Mouse (Mus musculus): ENCODE data around the gene Gng13. TPM values are rescaled to one million over a fixed set of nuclear protein-coding genes. Genes with fewer than 3 reads are reported as not detected.

Gng13 gene
- polyA plus RNA-seq, 2 experiments, result 0.74 to 6.1 TPM

DNA sequence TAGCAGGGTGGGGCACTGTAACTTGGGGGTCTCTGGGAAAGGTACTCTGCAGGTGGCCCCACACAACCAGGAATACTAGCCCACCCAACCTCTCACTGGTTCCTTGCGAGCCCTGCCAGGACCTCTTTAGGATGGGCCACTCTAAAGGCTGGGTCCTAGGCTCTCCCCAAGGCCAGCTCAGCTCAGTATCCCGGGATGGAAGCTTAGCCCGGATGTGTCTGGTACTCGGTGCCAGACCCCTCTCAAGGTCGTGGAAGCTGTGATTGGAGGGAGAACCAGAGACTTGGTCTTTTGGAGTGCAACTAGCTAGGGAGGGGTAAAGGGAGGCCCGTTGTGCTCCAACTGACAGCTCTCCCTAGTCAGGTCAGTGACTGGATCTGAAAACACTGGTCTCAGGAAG, 720 bp downstream of the Gng13 start:
- WGBS, result 12% methylated on average over 6 of the region's 6 CpGs
- H3K9ac ChIP-seq (ENCODE audit: low read depth, low read length, severe bottlenecking), result peak overlapping the region; percentile 55
- no peak for ATAC-seq (ENCODE audit: low FRiP score, low read depth)

DNA sequence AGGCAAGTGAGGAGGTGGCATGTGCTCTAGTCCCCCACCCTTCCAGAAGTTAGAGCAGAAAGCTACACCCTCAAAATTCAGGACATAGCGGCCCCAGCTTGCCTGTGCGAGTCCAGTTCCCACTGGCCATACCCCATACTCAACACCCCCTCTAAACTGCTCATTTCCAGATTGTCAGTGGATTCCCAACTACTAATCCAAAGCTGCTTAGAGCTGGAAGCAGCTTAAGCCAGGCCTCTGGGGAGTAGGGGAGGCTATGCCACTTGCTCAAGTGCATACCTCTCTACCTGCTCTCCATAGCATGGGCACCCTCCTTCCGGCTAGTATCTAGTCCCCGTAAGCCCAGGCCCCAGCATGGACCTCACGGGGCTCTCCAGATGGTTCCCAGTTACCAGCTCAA, 4.5 kb downstream of the Gng13 start:
- peaks cover 9% of the 10 kb centered on the region for H3K4me1 ChIP-seq (ENCODE audit: control insufficient read depth, insufficient read depth, low read length)
- no peaks in the 10 kb centered on the region for H3K9me3 ChIP-seq (ENCODE audit: control insufficient read depth, low read length)
- H3K4me3 ChIP-seq (replicated peaks; ENCODE audit: low read length), result no peak overlapping the region
- no peak overlapping the region for H3K4me2 ChIP-seq (replicated peaks; ENCODE audit: low read depth, low read length, severe bottlenecking)
- DNase-seq (ENCODE audit: low spot score) (no peak), ATAC-seq (ENCODE audit: low FRiP score, low read depth) (no peak)
- no peak overlapping the region for H3K9ac ChIP-seq (ENCODE audit: low read depth, low read length, severe bottlenecking)
- TF ChIP-seq POLR2A (IDR thresholded peaks at IDR 0.05; ENCODE audit: borderline replicate concordance, extremely low read depth, insufficient read depth, insufficient read length), result no peak
- peaks cover 15% of the 10 kb centered on the region for H3K27me3 ChIP-seq (ENCODE audit: control insufficient read depth, insufficient read depth, low read length)
- peaks cover 21% of the 10 kb centered on the region for H3K36me3 ChIP-seq (ENCODE audit: control insufficient read depth, insufficient read depth, low read length)
- no peak overlapping the region for H3K27ac ChIP-seq (replicated peaks; ENCODE audit: low read depth, low read length)
- whole genome bisulfite sequencing, result 95% methylated on average over 5 of the region's 5 CpGs

More for the DNA sequence above, 720 bp downstream of the Gng13 start:
- H3K27ac ChIP-seq (replicated peaks; ENCODE audit: low read depth, low read length), result no peak overlapping the region
- peak overlapping the region; percentile 40 for H3K4me3 ChIP-seq (replicated peaks; ENCODE audit: low read length)
- TF ChIP-seq POLR2A (IDR thresholded peaks at IDR 0.05; ENCODE audit: borderline replicate concordance, extremely low read depth, insufficient read depth, insufficient read length), result no peak
- H3K36me3 ChIP-seq (ENCODE audit: control insufficient read depth, insufficient read depth, low read length), result peaks cover 21% of the 10 kb centered on the region
- DNase-seq (ENCODE audit: low spot score), result no peak
- H3K4me1 ChIP-seq (ENCODE audit: control insufficient read depth, insufficient read depth, low read length), result peaks cover 4% of the 10 kb centered on the region; the same call in 1 of the 2 replicates
- no peaks in the 10 kb centered on the region for H3K9me3 ChIP-seq (ENCODE audit: control insufficient read depth, low read length)
- H3K4me2 ChIP-seq (replicated peaks; ENCODE audit: low read depth, low read length, severe bottlenecking), result peak overlapping the region; percentile 69
- H3K27me3 ChIP-seq (ENCODE audit: control insufficient read depth, insufficient read depth, low read length), result peaks cover 23% of the 10 kb centered on the region

DNA sequence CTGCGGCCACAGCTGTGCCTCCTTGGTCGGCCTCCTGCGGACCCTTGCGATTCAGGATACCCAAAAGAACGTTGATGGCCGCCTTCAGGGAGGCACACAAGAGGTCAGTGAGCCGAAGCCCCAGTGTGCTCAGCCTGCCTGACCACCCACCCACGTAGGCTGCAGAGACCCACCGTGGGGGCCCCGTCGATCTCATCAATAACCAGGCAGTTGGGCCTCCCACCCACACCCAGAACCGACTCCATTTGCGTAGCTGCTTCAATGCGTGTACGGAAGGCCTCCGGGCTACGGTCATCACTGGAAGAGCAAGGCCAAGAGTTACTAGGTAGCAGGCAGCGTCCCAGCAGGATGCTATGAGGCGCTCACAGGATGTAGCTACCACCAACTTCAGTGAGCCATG, 6.5 kb downstream of the Gng13 start:
- peaks cover 12% of the 10 kb centered on the region for H3K4me1 ChIP-seq (ENCODE audit: control insufficient read depth, insufficient read depth, low read length)
- H3K27ac ChIP-seq (replicated peaks; ENCODE audit: low read depth, low read length), result no peak overlapping the region
- H3K4me2 ChIP-seq (replicated peaks; ENCODE audit: low read depth, low read length, severe bottlenecking), result no peak overlapping the region
- H3K36me3 ChIP-seq (ENCODE audit: control insufficient read depth, insufficient read depth, low read length), result peaks cover 21% of the 10 kb centered on the region
- WGBS, result 94% methylated on average over 19 of the region's 19 CpGs
- ATAC-seq (ENCODE audit: low FRiP score, low read depth), result no peak
- no peaks in the 10 kb centered on the region for H3K27me3 ChIP-seq (ENCODE audit: control insufficient read depth, insufficient read depth, low read length)
- TF ChIP-seq POLR2A (IDR thresholded peaks at IDR 0.05; ENCODE audit: borderline replicate concordance, extremely low read depth, insufficient read depth, insufficient read length), result no peak
- no peak overlapping the region for H3K4me3 ChIP-seq (replicated peaks; ENCODE audit: low read length)
- DNase-seq (ENCODE audit: low spot score), result no peak
- no peak overlapping the region for H3K9ac ChIP-seq (ENCODE audit: low read depth, low read length, severe bottlenecking)
- no peaks in the 10 kb centered on the region for H3K9me3 ChIP-seq (ENCODE audit: control insufficient read depth, low read length)

DNA sequence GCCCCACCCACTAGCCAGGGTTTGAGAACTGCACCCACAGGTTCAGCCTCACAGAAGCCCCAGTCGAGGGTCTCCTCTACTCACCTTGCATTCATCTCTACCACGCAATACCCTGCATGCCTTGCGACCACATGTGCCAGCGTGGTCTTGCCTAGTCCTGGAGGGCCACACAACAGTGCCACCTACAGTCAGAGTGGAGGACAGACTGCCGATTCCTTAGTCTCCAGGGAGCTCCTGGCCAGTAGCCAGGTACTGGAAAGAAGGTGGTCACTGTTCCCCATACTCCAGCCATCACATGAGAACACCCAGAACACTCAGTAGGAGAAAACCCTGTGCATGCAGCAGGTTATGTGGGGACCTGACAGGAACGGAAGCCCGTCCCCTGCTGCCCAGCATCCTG, 6.9 kb downstream of the Gng13 start:
- 73% methylated on average over 7 of the region's 7 CpGs for WGBS
- no peak overlapping the region for H3K4me3 ChIP-seq (replicated peaks; ENCODE audit: low read length)
- no peak overlapping the region for H3K4me2 ChIP-seq (replicated peaks; ENCODE audit: low read depth, low read length, severe bottlenecking)
- ATAC-seq (ENCODE audit: low FRiP score, low read depth) (no peak), DNase-seq (ENCODE audit: low spot score) (no peak)
- TF ChIP-seq POLR2A (IDR thresholded peaks at IDR 0.05; ENCODE audit: borderline replicate concordance, extremely low read depth, insufficient read depth, insufficient read length), result no peak
- H3K9ac ChIP-seq (ENCODE audit: low read depth, low read length, severe bottlenecking), result no peak overlapping the region
- H3K36me3 ChIP-seq (ENCODE audit: control insufficient read depth, insufficient read depth, low read length), result peaks cover 20% of the 10 kb centered on the region
- no peak overlapping the region for H3K27ac ChIP-seq (replicated peaks; ENCODE audit: low read depth, low read length)
- H3K27me3 ChIP-seq (ENCODE audit: control insufficient read depth, insufficient read depth, low read length), result no peaks in the 10 kb centered on the region
- peaks cover 12% of the 10 kb centered on the region for H3K4me1 ChIP-seq (ENCODE audit: control insufficient read depth, insufficient read depth, low read length)
- no peaks in the 10 kb centered on the region for H3K9me3 ChIP-seq (ENCODE audit: control insufficient read depth, low read length)

DNA sequence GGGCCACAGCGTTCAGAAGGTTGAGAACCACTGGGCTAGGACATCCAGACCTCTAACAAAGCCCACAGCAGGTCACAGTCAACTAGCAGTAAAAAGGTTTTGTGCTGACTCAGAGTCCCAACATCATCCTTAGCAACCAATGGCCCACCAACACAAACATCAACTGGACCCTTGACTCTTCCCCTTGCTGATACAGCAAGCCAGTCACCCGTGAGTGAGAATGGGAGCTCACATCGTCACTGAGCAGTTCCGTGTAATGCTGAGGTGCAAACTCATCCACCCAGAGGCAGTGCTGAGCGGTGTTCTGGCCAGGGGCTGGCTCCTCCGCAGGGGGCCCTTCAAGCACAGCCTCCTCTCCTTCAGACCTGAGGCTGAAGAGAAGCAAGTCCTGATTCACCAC, 8.3 kb downstream of the Gng13 start:
- no peak overlapping the region for H3K4me2 ChIP-seq (replicated peaks; ENCODE audit: low read depth, low read length, severe bottlenecking)
- no peaks in the 10 kb centered on the region for H3K9me3 ChIP-seq (ENCODE audit: control insufficient read depth, low read length)
- H3K36me3 ChIP-seq (ENCODE audit: control insufficient read depth, insufficient read depth, low read length), result peaks cover 18% of the 10 kb centered on the region
- 85% methylated on average over 6 of the region's 6 CpGs for WGBS
- H3K9ac ChIP-seq (ENCODE audit: low read depth, low read length, severe bottlenecking), result no peak overlapping the region
- H3K27me3 ChIP-seq (ENCODE audit: control insufficient read depth, insufficient read depth, low read length), result no peaks in the 10 kb centered on the region
- TF ChIP-seq POLR2A (IDR thresholded peaks at IDR 0.05; ENCODE audit: borderline replicate concordance, extremely low read depth, insufficient read depth, insufficient read length), result no peak
- H3K4me1 ChIP-seq (ENCODE audit: control insufficient read depth, insufficient read depth, low read length), result peaks cover 12% of the 10 kb centered on the region
- DNase-seq (ENCODE audit: low spot score) (no peak), ATAC-seq (ENCODE audit: low FRiP score, low read depth) (no peak)
- no peak overlapping the region for H3K4me3 ChIP-seq (replicated peaks; ENCODE audit: low read length)
- no peak overlapping the region for H3K27ac ChIP-seq (replicated peaks; ENCODE audit: low read depth, low read length)
